Mouse (Mus musculus): Measurements from ENCODE around the gene Aldh1l1. TPM values are rescaled to one million over a fixed set of nuclear protein-coding genes. Genes with fewer than 3 reads are reported as not detected.

Aldh1l1 gene
- polyA plus RNA-seq, 1 experiment, result not detected

DNA sequence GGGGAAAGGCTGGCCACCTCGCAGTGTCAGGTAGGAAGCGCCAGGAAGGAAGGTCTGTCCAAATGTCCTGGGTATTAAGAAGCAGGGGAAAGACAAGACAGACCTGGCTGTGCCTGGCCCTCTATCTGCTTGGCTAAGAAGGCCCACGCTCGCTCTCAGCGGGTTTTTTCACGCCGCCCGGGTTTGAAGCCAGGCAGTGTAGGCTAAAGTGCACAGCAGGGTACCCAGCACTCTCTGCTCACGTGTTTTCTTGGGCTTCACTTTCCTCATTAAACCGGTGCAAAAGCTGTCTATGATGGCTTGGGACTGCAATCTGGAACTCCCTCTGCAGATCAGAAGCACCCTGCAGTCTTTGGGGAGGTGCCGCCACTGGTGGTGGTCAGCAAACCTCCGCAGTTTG, 24.5 kb upstream of the Aldh1l1 start:
- H3K4me1 ChIP-seq (ENCODE audit: control insufficient read depth), result peaks cover 4% of the 10 kb centered on the region; the same call in 1 of the 2 replicates
- peaks cover 3% of the 10 kb centered on the region; the same call in 1 of the 2 replicates for H3K36me3 ChIP-seq (ENCODE audit: control insufficient read depth)
- no peaks in the 10 kb centered on the region for H3K9me3 ChIP-seq (ENCODE audit: control insufficient read depth, low read length)
- H3K4me3 ChIP-seq (replicated peaks), result peak overlapping the region; percentile 59
- peaks cover 38% of the 10 kb centered on the region for H3K27me3 ChIP-seq (ENCODE audit: control insufficient read depth)
- no peak for TF ChIP-seq TAL1 (IDR thresholded peaks at IDR 0.05; ENCODE audit: low read length)

GRCm38 (mm10) chr6:90462181-90462706, 24.0 kb upstream of the Aldh1l1 start, which contains the start of gene Klf15:
Klf15 (plus strand) TSS chr6:90462576.
- Histone ChIP-seq H3K4me1 (ENCODE audit: control insufficient read depth) (peaks cover 4% of the 10 kb centered on the region; the same call in 1 of the 2 replicates), H3K4me3 (replicated peaks) (peak within 1 kb of the TSS; percentile 59), H3K36me3 (ENCODE audit: control insufficient read depth) (peaks cover 6% of the 10 kb centered on the region; the same call in 1 of the 2 replicates), H3K27me3 (ENCODE audit: control insufficient read depth) (peaks cover 38% of the 10 kb centered on the region), H3K9me3 (ENCODE audit: control insufficient read depth, low read length) (no peaks in the 10 kb centered on the region)
- TF ChIP-seq TAL1 (IDR thresholded peaks at IDR 0.05; ENCODE audit: low read length), result no peak
- TF ChIP-seq GATA1 (IDR thresholded peaks at IDR 0.05; ENCODE audit: low read length), result no peak

GRCm38 (mm10) chr6:90462841-90463227, 23.4 kb upstream of the Aldh1l1 start:
- Histone ChIP-seq H3K27me3 (ENCODE audit: control insufficient read depth) (peaks cover 38% of the 10 kb centered on the region), H3K36me3 (ENCODE audit: control insufficient read depth) (peaks cover 8% of the 10 kb centered on the region; the same call in 1 of the 2 replicates), H3K9me3 (ENCODE audit: control insufficient read depth, low read length) (no peaks in the 10 kb centered on the region), H3K4me3 (replicated peaks) (peak overlapping the region; percentile 59), H3K4me1 (ENCODE audit: control insufficient read depth) (peaks cover 4% of the 10 kb centered on the region; the same call in 1 of the 2 replicates)
- no peak for TF ChIP-seq GATA1 (IDR thresholded peaks at IDR 0.05; ENCODE audit: low read length)
- TF ChIP-seq TAL1 (IDR thresholded peaks at IDR 0.05; ENCODE audit: low read length), result no peak

DNA sequence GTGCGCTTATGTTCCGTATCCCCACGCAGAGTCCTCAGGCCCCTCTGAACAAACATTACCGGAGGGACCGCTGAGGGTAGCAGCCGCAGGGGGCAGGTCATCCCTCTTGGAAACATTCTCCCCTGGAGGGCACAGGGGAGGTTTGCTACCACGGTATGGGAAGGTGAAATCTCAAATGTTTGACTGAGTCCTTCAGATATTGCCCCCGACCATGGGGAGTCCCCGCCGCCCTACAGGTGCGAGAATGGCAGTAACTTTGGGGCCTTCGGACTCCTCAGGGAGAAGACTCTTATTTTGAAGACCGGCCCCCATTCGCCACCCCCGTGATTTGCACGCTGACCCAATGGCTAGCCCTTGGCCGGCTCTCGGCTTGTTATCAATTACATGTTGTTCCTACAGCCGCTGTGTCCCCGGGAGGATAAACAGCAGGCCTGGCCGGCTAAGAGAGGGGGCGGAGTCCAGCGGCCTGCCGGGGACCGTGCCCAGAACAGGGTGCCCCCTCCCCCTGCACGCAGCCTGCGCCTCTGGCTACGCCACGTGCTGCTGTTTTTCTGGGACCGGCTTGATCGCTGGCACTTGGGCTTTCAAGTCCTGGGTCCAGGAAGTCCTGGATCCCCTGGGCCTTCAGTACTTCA, 22.9 kb upstream of the Aldh1l1 start:
- Histone ChIP-seq H3K27me3 (ENCODE audit: control insufficient read depth) (peaks cover 38% of the 10 kb centered on the region), H3K36me3 (ENCODE audit: control insufficient read depth) (peaks cover 11% of the 10 kb centered on the region; the same call in 1 of the 2 replicates), H3K4me3 (replicated peaks) (peak overlapping the region; percentile 59), H3K9me3 (ENCODE audit: control insufficient read depth, low read length) (no peaks in the 10 kb centered on the region), H3K4me1 (ENCODE audit: control insufficient read depth) (peaks cover 4% of the 10 kb centered on the region; the same call in 1 of the 2 replicates)
- no peak for TF ChIP-seq GATA1 (IDR thresholded peaks at IDR 0.05; ENCODE audit: low read length)
- TF ChIP-seq TAL1 (IDR thresholded peaks at IDR 0.05; ENCODE audit: low read length), result no peak

GRCm38 (mm10) chr6:90463890-90464421, 22.3 kb upstream of the Aldh1l1 start:
- peaks cover 4% of the 10 kb centered on the region; the same call in 1 of the 2 replicates for H3K4me1 ChIP-seq (ENCODE audit: control insufficient read depth)
- TF ChIP-seq TAL1 (IDR thresholded peaks at IDR 0.05; ENCODE audit: low read length) (no peak), GATA1 (IDR thresholded peaks at IDR 0.05; ENCODE audit: low read length) (no peak)
- H3K27me3 ChIP-seq (ENCODE audit: control insufficient read depth), result peaks cover 38% of the 10 kb centered on the region
- H3K4me3 ChIP-seq (replicated peaks), result no peak overlapping the region
- H3K9me3 ChIP-seq (ENCODE audit: control insufficient read depth, low read length), result no peaks in the 10 kb centered on the region
- H3K36me3 ChIP-seq (ENCODE audit: control insufficient read depth), result peaks cover 11% of the 10 kb centered on the region; the same call in 1 of the 2 replicates

DNA sequence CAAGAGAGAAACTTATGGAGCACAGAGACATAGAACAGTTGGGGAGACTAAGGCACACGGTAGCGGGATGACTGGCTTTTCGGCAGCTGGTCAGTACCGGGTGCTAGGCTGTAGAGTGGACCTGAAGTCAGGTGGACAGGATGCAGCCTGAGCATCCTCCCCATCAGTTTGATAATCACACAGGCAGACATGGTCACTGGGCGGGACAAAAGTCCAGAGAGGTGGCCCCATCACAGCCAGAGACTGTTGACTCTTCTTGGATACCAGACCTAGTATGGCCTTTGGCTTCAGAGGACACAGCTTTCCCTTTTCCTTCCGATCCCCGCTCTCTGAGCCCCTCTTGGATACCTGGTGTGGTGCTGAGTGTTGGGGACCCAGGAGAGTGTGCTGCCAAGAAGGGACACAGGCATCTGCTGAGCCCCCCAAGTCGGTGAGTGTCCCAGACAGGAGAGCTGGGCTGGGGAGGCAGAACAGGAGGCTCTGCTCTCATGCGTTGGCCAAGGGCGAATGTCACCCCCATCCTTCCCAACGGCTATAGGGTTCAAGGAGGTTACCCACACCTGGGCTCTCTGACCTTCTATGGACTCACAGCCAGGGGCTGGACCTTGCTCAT, 21.1 kb upstream of the Aldh1l1 start:
- Histone ChIP-seq H3K36me3 (ENCODE audit: control insufficient read depth) (peaks cover 11% of the 10 kb centered on the region; the same call in 1 of the 2 replicates), H3K4me3 (replicated peaks) (peak overlapping the region; percentile 21), H3K4me1 (ENCODE audit: control insufficient read depth) (peaks cover 4% of the 10 kb centered on the region; the same call in 1 of the 2 replicates), H3K27me3 (ENCODE audit: control insufficient read depth) (peaks cover 38% of the 10 kb centered on the region), H3K9me3 (ENCODE audit: control insufficient read depth, low read length) (no peaks in the 10 kb centered on the region)
- TF ChIP-seq GATA1 (IDR thresholded peaks at IDR 0.05; ENCODE audit: low read length) (no peak), TAL1 (IDR thresholded peaks at IDR 0.05; ENCODE audit: low read length) (no peak)

GRCm38 (mm10) chr6:90466079-90466478, 20.1 kb upstream of the Aldh1l1 start:
- TF ChIP-seq GATA1 (IDR thresholded peaks at IDR 0.05; ENCODE audit: low read length), result no peak
- TF ChIP-seq TAL1 (IDR thresholded peaks at IDR 0.05; ENCODE audit: low read length), result no peak
- Histone ChIP-seq H3K36me3 (ENCODE audit: control insufficient read depth) (peaks cover 11% of the 10 kb centered on the region; the same call in 1 of the 2 replicates), H3K9me3 (ENCODE audit: control insufficient read depth, low read length) (no peaks in the 10 kb centered on the region), H3K27me3 (ENCODE audit: control insufficient read depth) (peaks cover 35% of the 10 kb centered on the region), H3K4me1 (ENCODE audit: control insufficient read depth) (peaks cover 4% of the 10 kb centered on the region; the same call in 1 of the 2 replicates), H3K4me3 (replicated peaks) (peak overlapping the region; percentile 4)

GRCm38 (mm10) chr6:90466847-90467410, 19.3 kb upstream of the Aldh1l1 start:
- peaks cover 27% of the 10 kb centered on the region for H3K27me3 ChIP-seq (ENCODE audit: control insufficient read depth)
- H3K4me1 ChIP-seq (ENCODE audit: control insufficient read depth), result peaks cover 4% of the 10 kb centered on the region; the same call in 1 of the 2 replicates
- TF ChIP-seq TAL1 (IDR thresholded peaks at IDR 0.05; ENCODE audit: low read length), result no peak
- TF ChIP-seq GATA1 (IDR thresholded peaks at IDR 0.05; ENCODE audit: low read length), result no peak
- H3K9me3 ChIP-seq (ENCODE audit: control insufficient read depth, low read length), result no peaks in the 10 kb centered on the region
- H3K4me3 ChIP-seq (replicated peaks), result no peak overlapping the region
- peaks cover 13% of the 10 kb centered on the region; the same call in 1 of the 2 replicates for H3K36me3 ChIP-seq (ENCODE audit: control insufficient read depth)
